Mouse (Mus musculus) heart, adult 9 months (tissue): Measurements from ENCODE around the gene Gm26965.
A peak's percentile ranks its signal among the peaks of the same experiment; 100 is the strongest.

Experiments
- DNase-seq, 2 experiments: peaks; one replicate each; pipeline ENCODE4 v3.0.0; 2022; ENCODE audit warnings: low spot score in 2 of 2

Gm26965 gene

DNA sequence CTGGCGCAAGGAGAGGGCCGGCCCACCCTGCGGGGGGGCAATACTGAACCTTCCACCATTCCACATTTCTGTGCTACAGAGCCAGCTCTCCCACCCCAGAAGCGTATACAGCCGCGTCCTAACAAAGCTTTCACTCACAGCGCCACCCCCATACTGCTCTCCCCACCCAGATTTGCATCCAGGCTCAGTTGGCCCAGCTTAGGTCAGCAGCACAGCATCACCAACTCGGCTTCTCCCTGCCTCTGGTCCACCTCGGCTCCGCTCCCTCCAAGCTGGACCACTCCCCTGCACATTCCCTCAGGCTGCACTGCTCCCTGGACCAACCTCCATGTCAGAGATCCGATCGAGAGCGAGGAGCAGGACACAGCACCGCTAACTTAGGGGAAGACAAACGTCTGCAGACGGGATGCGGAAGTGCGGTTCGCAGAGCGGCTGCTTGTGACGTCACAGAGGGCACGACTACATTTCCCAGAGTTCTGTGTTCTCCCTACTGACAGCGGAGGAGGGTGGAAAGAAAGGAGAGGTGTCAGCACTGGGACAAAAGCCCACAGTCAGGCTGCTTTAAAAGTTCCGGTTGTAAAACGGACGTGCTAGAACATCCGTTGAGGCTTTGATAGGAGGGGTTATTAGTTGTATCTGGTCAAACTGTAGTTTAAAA, at the start of gene Gm26965, which contains the start of gene Zfp87:
TSS of gene Gm26965 (minus strand) at position 399 of the 658 bp plus-strand sequence.
TSS of gene Zfp87 (minus strand) at position 425 of the 658 bp plus-strand sequence.
- DNase-seq: peak; percentile 93 to 94

DNA sequence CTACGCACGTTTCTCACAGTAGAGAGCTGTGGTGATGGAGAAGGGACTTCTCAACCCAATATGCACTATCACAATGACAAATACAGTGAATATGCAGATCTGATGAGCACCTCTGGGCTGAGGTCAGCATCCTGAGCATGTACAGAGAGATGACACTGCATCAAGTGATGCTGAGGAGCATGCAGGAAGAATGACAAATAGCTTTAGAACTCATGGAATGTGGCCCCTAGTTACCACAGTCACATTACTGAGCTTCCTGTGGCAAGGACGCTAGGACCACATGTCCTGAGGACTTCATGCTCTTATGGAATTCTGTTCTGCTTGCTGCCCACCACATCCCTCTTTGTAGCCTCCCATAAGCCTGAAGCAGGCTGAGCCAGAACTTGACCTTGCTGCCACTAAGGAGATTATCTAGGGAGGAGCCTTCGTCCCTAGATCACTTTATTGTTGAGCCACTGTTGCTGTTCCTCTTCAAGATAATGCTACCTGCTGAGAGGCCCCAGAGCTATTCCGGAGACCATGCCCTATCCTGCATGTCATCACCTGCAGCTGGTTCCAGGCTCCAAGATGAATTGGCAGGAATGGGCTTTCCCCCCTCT, 46.7 kb upstream of the Gm26965 start:
- DNase-seq: no peak

DNA sequence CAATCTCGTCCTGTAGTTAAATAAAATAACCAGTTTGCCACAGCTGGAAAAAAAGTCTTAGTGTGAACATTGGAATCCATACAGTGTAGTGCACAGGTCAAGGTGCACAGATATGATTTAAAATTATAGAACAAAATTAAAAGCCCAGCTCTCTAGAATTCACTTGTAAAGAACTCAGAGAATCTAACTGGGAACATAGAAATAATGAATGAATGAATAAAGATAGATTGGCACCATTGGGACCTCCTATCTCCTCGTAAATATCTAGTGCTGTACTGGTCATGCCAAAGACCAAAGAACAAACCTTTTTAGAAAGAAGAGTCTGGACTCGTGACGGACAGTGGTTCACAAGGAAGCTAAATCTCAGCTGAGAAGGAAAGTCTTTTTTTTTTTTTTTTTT, 27.8 kb upstream of the Gm26965 start, which contains the start of gene Zfp748:
TSS of gene Zfp748 (minus strand) at position 101 of the 400 bp plus-strand sequence.
- DNase-seq: no peak

DNA sequence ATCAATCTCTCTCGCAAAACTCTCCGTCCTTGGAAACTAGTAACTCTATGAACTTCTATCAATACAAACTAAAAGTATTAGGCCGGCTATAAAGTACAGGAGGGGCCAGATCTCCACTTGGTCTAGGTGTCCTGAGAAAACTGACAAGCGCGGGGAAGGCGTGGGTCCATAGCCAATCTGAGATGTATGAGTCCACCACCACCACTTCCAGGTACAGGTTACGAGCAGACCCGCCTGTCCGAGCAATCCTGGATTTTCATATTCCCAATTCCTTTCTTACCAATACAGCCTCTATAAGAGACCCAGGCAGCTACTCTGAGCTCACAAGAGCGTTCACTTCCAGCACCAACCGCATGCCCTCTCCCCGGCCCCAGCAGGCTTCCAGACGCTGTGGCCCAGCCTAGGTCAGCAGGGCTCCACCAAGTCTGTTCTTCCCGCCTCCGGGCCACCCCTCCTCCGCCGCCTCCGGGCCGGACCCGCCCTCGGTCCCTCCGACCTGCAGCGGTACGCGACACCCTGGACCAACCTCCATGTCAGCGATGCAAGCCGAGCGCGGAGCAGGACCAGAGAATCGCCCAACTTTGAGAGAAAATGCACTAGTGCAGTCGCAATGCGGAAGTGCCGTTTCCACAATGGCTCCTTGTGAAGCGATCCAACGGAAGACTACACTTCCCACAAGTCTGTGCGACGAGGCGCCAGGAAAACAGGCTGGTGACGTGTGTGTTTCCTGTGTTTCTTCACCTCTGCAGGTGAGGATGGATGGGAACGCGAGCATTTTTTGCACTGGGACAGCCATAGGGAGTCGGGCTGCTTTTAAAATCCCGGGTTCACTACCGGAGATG, 26.8 kb upstream of the Gm26965 start:
- DNase-seq: peak; percentile 84 to 87

- no peak for DNase-seq
Measured at GRCm38 (mm10) chr13:67545941-67546340, 20.0 kb upstream of the Gm26965 start.

DNA sequence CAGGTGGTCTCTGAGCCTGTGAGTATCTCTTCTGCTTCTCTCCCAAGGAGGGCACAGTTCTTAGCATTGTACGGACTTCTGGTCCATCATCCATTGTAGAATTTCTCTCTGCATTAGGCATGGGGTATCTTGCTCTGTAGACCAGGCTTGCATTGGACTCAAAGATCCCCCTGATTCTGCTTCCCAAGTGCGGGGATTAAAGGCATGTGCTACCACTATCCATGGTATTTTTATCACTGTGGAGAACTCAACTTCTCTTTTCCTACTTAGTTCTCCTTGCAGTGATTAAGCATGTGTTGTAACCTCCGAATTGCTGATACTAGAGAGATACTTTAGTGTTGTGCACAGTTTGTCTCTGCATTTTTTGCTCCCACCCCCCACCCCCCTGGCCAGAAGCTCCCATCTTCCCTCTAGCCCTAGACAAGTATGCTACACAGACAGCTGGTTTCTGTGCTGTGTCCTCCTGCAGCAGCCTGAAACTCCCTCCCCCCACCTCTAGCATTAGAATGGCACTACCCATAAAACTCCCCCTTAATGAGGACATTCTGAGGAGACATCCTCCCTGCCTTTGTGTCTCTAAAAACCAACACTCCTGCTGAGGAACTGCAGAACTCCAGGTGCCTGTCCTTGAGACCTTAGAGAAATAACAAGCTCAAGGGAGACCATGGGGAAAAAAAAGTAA, 1.2 kb upstream of the Gm26965 start:
- DNase-seq: no peak

DNA sequence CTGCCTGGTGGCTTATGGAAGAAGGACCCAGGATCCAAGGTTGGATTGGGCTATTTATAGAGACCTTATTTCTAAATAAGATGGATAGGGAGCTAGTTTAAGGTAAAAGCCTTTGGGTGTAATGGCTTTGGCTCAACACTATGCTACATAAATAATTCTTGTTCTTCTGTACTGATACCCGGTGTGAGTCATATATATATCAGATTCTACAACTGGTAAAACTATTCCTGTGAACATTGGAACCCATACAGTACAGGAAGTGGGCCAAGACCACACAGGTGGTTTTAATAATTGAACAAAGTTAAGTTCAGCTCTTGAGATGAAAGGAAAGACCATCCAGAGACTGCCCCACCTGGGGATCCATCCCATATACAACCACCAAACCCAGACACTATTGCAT, 25.0 kb downstream of the Gm26965 start:
- no peak for DNase-seq

- peak; percentile 86 to 90 for DNase-seq
Measured at GRCm38 (mm10) chr13:67500084-67500719, 25.7 kb downstream of the Gm26965 start, which contains the start of gene Zfp58. TSS of gene Zfp58 (minus strand) at chr13:67500555.

- DNase-seq: no peak
Measured at GRCm38 (mm10) chr13:67495631-67496030, 30.3 kb downstream of the Gm26965 start.

DNA sequence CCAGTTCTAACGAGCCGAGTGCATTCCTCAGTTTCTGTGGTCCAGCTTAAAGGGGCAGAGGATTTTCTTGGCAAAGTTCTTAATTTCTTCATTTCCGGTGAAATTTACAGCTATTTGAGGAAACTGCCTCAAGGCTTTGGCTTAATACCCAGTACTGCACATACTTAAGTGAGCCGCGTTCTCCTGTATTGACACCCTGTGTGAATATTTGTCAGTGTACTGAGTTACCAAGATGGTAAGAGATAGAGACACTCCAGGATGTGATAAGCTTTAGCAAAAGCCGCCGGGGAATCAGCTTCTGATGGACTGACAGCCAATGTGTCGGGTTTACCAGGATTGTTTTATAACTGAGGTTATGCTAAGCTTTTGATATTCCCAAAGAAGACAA, 41.5 kb downstream of the Gm26965 start:
- DNase-seq: no peak

- peak; percentile 91 to 94 for DNase-seq
Measured at GRCm38 (mm10) chr13:67483625-67484423, 42.1 kb downstream of the Gm26965 start, which contains the start of gene Zfp874b. TSS of gene Zfp874b (minus strand) at chr13:67484258.

- no peak for DNase-seq
Measured at GRCm38 (mm10) chr13:67481528-67481927, 44.4 kb downstream of the Gm26965 start.

DNA sequence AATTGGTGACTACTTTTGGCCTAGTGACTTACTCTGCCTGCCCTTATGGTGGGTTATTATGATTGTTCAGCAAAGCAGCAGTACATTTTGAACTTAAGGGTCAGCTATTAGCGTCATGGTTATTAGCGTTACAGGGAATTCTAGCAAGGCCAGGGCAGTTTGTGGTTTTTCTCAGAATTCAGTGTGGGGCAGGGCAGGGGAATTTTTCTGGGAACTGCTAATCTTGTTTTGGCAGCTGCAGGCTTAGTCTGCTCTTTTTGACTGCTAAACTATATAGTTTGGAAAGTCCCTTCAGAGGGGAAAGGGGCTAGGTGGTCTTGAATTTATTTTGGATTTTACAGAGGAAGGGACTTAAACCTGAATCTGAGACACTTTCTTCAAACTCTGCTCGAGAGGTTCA, 56.7 kb downstream of the Gm26965 start:
- no peak for DNase-seq

DNA sequence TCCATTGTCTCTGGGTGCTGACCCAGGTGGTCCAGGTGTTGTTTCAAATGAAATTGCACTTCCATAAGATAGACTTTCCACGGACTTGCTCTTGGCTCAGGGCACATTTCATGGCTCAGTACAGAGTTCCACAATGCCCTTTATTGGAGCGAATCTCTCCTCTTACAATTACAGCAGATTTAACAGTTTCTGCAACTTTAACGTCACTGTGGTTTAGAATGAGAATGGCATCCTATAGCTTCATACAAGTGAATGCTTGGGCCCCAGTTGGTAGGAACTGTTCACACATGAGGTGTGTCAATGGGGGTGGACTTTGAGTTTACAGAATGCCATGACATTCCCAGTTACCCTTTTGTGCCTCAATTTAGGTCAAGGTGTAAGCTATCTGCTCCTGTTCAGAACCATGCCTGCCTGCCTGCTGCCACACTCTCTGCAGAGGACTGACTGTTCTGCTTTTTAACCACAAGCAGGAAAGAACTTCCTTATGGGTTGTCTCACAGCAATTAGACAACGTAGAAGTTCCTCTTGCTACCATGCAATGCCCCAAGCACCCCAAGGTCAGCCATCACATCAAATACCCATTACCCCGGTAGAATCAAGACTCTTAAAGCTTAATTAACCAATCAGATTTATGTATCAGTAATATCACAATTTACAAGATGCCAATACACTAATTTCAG, 62.3 kb downstream of the Gm26965 start:
- DNase-seq: peak in 1 of 2 experiments; percentile 5

- DNase-seq: no peak
Measured at GRCm38 (mm10) chr13:67452021-67452309, 74.0 kb downstream of the Gm26965 start.

GRCm38 (mm10) chr13:67451172-67452020, 74.6 kb downstream of the Gm26965 start, which contains the start of gene Zfp874a:
TSS of gene Zfp874a (minus strand) at chr13:67451624.
- DNase-seq: peak; percentile 91 to 94
